Mouse (Mus musculus): ENCODE data around the gene Olfr1432.
"Not testable (repeated sequence)": the region's sequence is repeated elsewhere in the genome, so short reads cannot be mapped to it uniquely, and the experiment has no call there.

Gene Olfr1432

GRCm38 (mm10) chr19:12232496-12232895 lies at the start of gene Olfr1432:
TSS of gene Olfr1432 (minus strand) at chr19:12232596.
- H3K4me1 ChIP-seq (replicated peaks; ENCODE audit: low read depth, low read length); H3K4me3 ChIP-seq (replicated peaks; ENCODE audit: low read length); H3K27me3 ChIP-seq (ENCODE audit: insufficient read depth, low read length); H3K36me3 ChIP-seq (ENCODE audit: insufficient read depth, low read length); H3K9me3 ChIP-seq (ENCODE audit: low read length): not testable (repeated sequence)

- no peak for TF ChIP-seq NANOG (IDR thresholded peaks at IDR 0.05; ENCODE audit: borderline replicate concordance, low read length)
- TF ChIP-seq POU5F1 (IDR thresholded peaks at IDR 0.05; ENCODE audit: borderline replicate concordance, low read length) = no peak
- no peaks in the 10 kb centered on the region for H3K4me1 ChIP-seq (replicated peaks; ENCODE audit: low read depth, low read length)
- no peaks in the 10 kb centered on the region for H3K27me3 ChIP-seq (ENCODE audit: insufficient read depth, low read length)
- no peak within 1 kb of the TSS for H3K4me3 ChIP-seq (replicated peaks; ENCODE audit: low read length)
- no peaks in the 10 kb centered on the region for H3K36me3 ChIP-seq (ENCODE audit: insufficient read depth, low read length)
- no peaks in the 10 kb centered on the region for H3K9me3 ChIP-seq (ENCODE audit: low read length)
Measured at GRCm38 (mm10) chr19:12279554-12279953, 47.2 kb upstream of the Olfr1432 start, which contains the start of gene Olfr1434. TSS of gene Olfr1434 (plus strand) at chr19:12279854.

- TF ChIP-seq CTCF (conservative IDR thresholded peaks at IDR 0.05; ENCODE audit: low read length) (no peak), POU5F1 (IDR thresholded peaks at IDR 0.05; ENCODE audit: borderline replicate concordance, low read length) (no peak), NANOG (IDR thresholded peaks at IDR 0.05; ENCODE audit: borderline replicate concordance, low read length) (no peak)
- Histone ChIP-seq H3K4me3 (replicated peaks; ENCODE audit: low read length) (no peak within 1 kb of the TSS), H3K27me3 (ENCODE audit: insufficient read depth, low read length) (no peaks in the 10 kb centered on the region), H3K4me1 (replicated peaks; ENCODE audit: low read depth, low read length) (no peaks in the 10 kb centered on the region), H3K36me3 (ENCODE audit: insufficient read depth, low read length) (no peaks in the 10 kb centered on the region), H3K9me3 (ENCODE audit: low read length) (no peaks in the 10 kb centered on the region)
Measured at GRCm38 (mm10) chr19:12260732-12261131, 28.3 kb upstream of the Olfr1432 start, which contains the start of gene Olfr235. TSS of gene Olfr235 (plus strand) at chr19:12261032.

- no peaks in the 10 kb centered on the region for H3K9me3 ChIP-seq (ENCODE audit: low read length)
- no peak for TF ChIP-seq POU5F1 (IDR thresholded peaks at IDR 0.05; ENCODE audit: borderline replicate concordance, low read length)
- no peak for TF ChIP-seq CTCF (conservative IDR thresholded peaks at IDR 0.05; ENCODE audit: low read length)
- TF ChIP-seq NANOG (IDR thresholded peaks at IDR 0.05; ENCODE audit: borderline replicate concordance, low read length) = no peak
- H3K4me1 ChIP-seq (replicated peaks; ENCODE audit: low read depth, low read length) = no peaks in the 10 kb centered on the region
- H3K36me3 ChIP-seq (ENCODE audit: insufficient read depth, low read length) = no peaks in the 10 kb centered on the region
- H3K27me3 ChIP-seq (ENCODE audit: insufficient read depth, low read length) = no peaks in the 10 kb centered on the region
- H3K4me3 ChIP-seq (replicated peaks; ENCODE audit: low read length) = no peak within 1 kb of the TSS
Measured at GRCm38 (mm10) chr19:12241559-12241958, 9.2 kb upstream of the Olfr1432 start, which contains the start of gene Olfr262. TSS of gene Olfr262 (minus strand) at chr19:12241659.

GRCm38 (mm10) chr19:12200334-12200733 lies 32.1 kb downstream of the Olfr1432 start, which contains the start of gene Olfr1431:
TSS of gene Olfr1431 (plus strand) at chr19:12200634.
- no peaks in the 10 kb centered on the region for H3K27me3 ChIP-seq (ENCODE audit: insufficient read depth, low read length)
- H3K9me3 ChIP-seq (ENCODE audit: low read length) = peaks cover 23% of the 10 kb centered on the region
- no peak within 1 kb of the TSS for H3K4me3 ChIP-seq (replicated peaks; ENCODE audit: low read length)
- 0 out of 2 replicates have a peak, but pooled peaks cover 2% of the 10 kb centered on the region for H3K36me3 ChIP-seq (ENCODE audit: insufficient read depth, low read length)
- H3K4me1 ChIP-seq (replicated peaks; ENCODE audit: low read depth, low read length) = peaks cover 29% of the 10 kb centered on the region
- TF ChIP-seq POU5F1 (IDR thresholded peaks at IDR 0.05; ENCODE audit: borderline replicate concordance, low read length) (no peak), CTCF (conservative IDR thresholded peaks at IDR 0.05; ENCODE audit: low read length) (no peak)

GRCm38 (mm10) chr19:12199076-12199475 lies 33.3 kb downstream of the Olfr1432 start:
- H3K4me1 ChIP-seq (replicated peaks; ENCODE audit: low read depth, low read length) = peaks cover 29% of the 10 kb centered on the region
- peaks cover 23% of the 10 kb centered on the region for H3K9me3 ChIP-seq (ENCODE audit: low read length)
- TF ChIP-seq CTCF (conservative IDR thresholded peaks at IDR 0.05; ENCODE audit: low read length) = peak; percentile 12; the same call in 1 of the 2 replicates
- peak; percentile 67; the same call in 1 of the 2 replicates for TF ChIP-seq NANOG (IDR thresholded peaks at IDR 0.05; ENCODE audit: borderline replicate concordance, low read length)
- 0 out of 2 replicates have a peak overlapping the region, but pooled peaks have one; percentile 20 for H3K4me3 ChIP-seq (replicated peaks; ENCODE audit: low read length)
- not testable (repeated sequence) for H3K27me3 ChIP-seq (ENCODE audit: insufficient read depth, low read length); H3K36me3 ChIP-seq (ENCODE audit: insufficient read depth, low read length)

All from E14TG2a.4 (cell line).